Mouse (Mus musculus): ENCODE results near the gene Daam1.

- TF ChIP-seq POLR2A (IDR thresholded peaks at IDR 0.05; ENCODE audit: borderline replicate concordance, extremely low read depth, low read depth, low read length): no peak
- no peak for TF ChIP-seq CTCF (IDR thresholded peaks at IDR 0.05; ENCODE audit: insufficient read depth, low read length)
Measured at GRCm38 (mm10) chr12:71821743-71822142, 9.1 kb upstream of the Daam1 start.
